Mouse (Mus musculus) kidney, adult 2 months (tissue): ENCODE data around the gene Hs1bp3. TPM values are rescaled to one million over a fixed set of nuclear protein-coding genes. Genes with fewer than 3 reads are reported as not detected.

Experiments used
- DNase-seq: peaks from one replicate; pipeline ENCODE4 v3.0.0; 2021
- H3K27ac ChIP-seq: fragments of 200-500 bp; 2 replicates; pipeline ENCODE4 v1.5.1; 2012; ENCODE audit warnings: low read depth, low read length, control low read depth, inconsistent platforms; ENCODE audit not compliant: insufficient read depth
- H3K27me3 ChIP-seq: fragments of 200-500 bp; replicated peaks from 2 replicates; pipeline ENCODE4 v1.6.1; 2012; ENCODE audit warnings: mild to moderate bottlenecking, moderate library complexity, low read length, inconsistent platforms; ENCODE audit not compliant: control insufficient read depth, insufficient read depth
- H3K36me3 ChIP-seq: fragments of 200-500 bp; 2 replicates; pipeline ENCODE4 v1.6.1; 2012; ENCODE audit warnings: mild to moderate bottlenecking, moderate library complexity, low read length, inconsistent platforms; ENCODE audit not compliant: control insufficient read depth, insufficient read depth
- H3K4me1 ChIP-seq: fragments of 200-500 bp; 2 replicates; pipeline ENCODE4 v1.6.1; 2011; ENCODE audit warnings: low read length; ENCODE audit not compliant: control insufficient read depth, insufficient read depth
- H3K4me3 ChIP-seq: fragments of 200-500 bp; 2 replicates; pipeline ENCODE4 v1.5.1; 2011; ENCODE audit warnings: mild to moderate bottlenecking, low read depth, low read length, control low read depth; ENCODE audit not compliant: insufficient read depth
- CTCF ChIP-seq: fragments of 200-500 bp; conservative IDR thresholded peaks from 2 replicates; pipeline ENCODE4 v1.5.1; 2011; ENCODE audit warnings: low read depth, mild to moderate bottlenecking, control low read depth, low read length, moderate library complexity, mixed read lengths; ENCODE audit not compliant: insufficient read depth, insufficient read length
- POLR2A ChIP-seq: fragments of 200-500 bp; IDR thresholded peaks from one replicate; pipeline ENCODE4 v1.6.1; 2011; ENCODE audit warnings: low read depth, low read length, control low read depth
- WGBS: fragments of 180-500 bp; shearing (Covaris S2); methylation state at CpG from one replicate; pipeline ENCODE4 v1.1.7; 2018; 5-methylcytosine and 5-hydroxymethylcytosine counted together
- polyA plus RNA-seq: library from polyadenylated mRNA; depleted of rRNA; stranded (reverse); fragments of >200 nt; gene quantifications from 2 replicates; pipeline ENCODE4 v1.2.3, GENCODE M21; 2012

Gene Hs1bp3
- polyA plus RNA-seq, 1 experiment = 25.3 TPM

GRCm38 (mm10) chr12:8320084-8320713 lies 7.0 kb downstream of the Hs1bp3 start:
- H3K27ac ChIP-seq = no peak overlapping the region
- TF ChIP-seq POLR2A = no peak
- peak; percentile 87 for TF ChIP-seq CTCF
- WGBS = 36% methylated on average over 5 of the region's 5 CpGs
- H3K4me3 ChIP-seq = no peak overlapping the region
- peak; percentile 82 for DNase-seq
- H3K27me3 ChIP-seq = no peaks in the 10 kb centered on the region
- no peaks in the 10 kb centered on the region for H3K4me1 ChIP-seq
- no peaks in the 10 kb centered on the region for H3K36me3 ChIP-seq

DNA sequence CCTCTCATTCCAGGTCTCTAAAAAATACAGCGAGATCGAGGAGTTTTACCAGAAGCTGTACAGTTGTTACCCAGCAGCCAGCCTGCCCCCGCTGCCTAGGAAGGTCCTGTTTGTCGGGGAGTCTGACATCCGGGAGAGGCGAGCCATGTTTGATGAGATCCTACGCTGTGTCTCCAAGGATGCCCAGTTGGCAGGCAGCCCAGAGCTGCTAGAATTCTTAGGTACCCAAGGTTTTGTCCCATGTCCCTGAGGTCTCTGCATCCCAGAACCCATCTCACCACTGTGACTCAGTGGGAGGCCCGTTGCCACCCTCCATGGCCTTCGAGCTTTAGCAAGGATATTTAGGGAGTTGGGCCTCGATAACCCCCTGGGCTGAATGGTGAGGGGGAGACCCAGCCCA lies 8.3 kb downstream of the Hs1bp3 start:
- Histone ChIP-seq H3K27me3 (no peaks in the 10 kb centered on the region), H3K4me3 (no peak overlapping the region), H3K4me1 (no peaks in the 10 kb centered on the region), H3K36me3 (no peaks in the 10 kb centered on the region), H3K27ac (no peak overlapping the region)
- no peak for DNase-seq
- WGBS = 88% methylated on average over 10 of the region's 10 CpGs
- TF ChIP-seq POLR2A (no peak), CTCF (no peak)

DNA sequence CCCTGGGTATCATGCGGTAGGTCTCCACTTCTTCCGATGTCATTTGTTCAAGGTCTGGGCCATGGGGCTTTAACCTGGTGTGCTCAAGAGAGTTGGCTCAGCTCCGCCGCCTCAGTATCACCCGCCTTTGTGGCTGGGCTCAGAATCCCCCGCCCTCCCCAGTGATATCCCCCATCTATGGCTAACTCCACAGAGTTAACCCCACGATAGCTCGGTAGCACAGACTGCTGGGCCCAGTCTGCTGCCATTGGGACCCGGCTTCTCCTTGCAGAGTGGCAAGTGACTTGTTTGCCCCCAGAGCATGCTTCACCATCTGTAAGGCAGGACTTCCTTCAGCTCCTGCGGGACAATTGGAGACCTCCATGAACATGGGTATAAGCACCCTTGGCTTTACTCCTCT lies 10.9 kb downstream of the Hs1bp3 start:
- Histone ChIP-seq H3K4me1 (no peaks in the 10 kb centered on the region), H3K27ac (no peak overlapping the region), H3K27me3 (no peaks in the 10 kb centered on the region), H3K36me3 (no peaks in the 10 kb centered on the region), H3K4me3 (no peak overlapping the region)
- 94% methylated on average over 10 of the region's 10 CpGs for WGBS
- no peak for TF ChIP-seq CTCF
- no peak for TF ChIP-seq POLR2A
- no peak for DNase-seq

DNA sequence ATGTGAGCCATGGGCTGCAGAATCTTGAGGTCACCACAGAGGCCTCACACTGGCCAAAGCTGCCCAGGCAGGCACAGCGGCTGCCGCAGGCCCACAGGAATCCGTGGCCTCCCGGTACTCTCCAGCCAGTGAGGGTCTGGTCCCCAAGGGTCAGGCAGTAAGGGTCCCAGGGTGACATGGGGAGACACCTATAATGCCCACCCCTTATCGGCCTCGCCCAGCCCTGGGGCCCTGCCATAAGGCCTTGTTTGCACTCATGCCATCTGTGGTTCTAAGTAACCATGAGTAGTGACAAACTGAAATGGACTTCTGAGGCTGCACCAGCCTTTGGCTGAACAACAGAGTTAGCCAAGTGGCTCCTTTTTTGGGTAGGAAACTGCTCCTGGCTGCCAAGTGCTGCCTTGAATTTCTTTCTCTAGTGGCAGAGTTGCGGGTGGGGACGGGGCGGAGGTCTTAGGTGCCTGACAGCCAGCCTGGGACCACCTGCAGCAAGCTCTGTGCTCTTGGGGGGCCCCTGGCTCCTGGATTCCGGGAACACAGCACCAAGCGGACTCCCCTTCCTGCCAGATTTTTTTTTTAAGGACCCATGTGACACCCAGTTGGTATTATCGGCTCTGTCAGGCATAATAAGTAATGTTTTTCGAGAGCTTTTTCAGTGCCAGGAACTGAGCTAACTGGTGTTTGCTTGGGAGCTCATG lies 12.2 kb downstream of the Hs1bp3 start:
- H3K27me3 ChIP-seq = no peaks in the 10 kb centered on the region
- 80% methylated on average over 13 of the region's 13 CpGs for WGBS

GRCm38 (mm10) chr12:8325943-8326522 lies 12.8 kb downstream of the Hs1bp3 start:
- 88% methylated on average over 17 of the region's 17 CpGs for WGBS
- no peak for DNase-seq
- Histone ChIP-seq H3K27me3 (no peaks in the 10 kb centered on the region), H3K27ac (no peak overlapping the region), H3K4me3 (no peak overlapping the region), H3K4me1 (no peaks in the 10 kb centered on the region), H3K36me3 (no peaks in the 10 kb centered on the region)
- TF ChIP-seq POLR2A = no peak
- TF ChIP-seq CTCF = no peak

More for the DNA sequence above, 12.2 kb downstream of the Hs1bp3 start:
- TF ChIP-seq CTCF = no peak
- TF ChIP-seq POLR2A = no peak
- Histone ChIP-seq H3K4me1 (no peaks in the 10 kb centered on the region), H3K4me3 (no peak overlapping the region), H3K36me3 (no peaks in the 10 kb centered on the region), H3K27ac (no peak overlapping the region)
- DNase-seq = peak; percentile 30

DNA sequence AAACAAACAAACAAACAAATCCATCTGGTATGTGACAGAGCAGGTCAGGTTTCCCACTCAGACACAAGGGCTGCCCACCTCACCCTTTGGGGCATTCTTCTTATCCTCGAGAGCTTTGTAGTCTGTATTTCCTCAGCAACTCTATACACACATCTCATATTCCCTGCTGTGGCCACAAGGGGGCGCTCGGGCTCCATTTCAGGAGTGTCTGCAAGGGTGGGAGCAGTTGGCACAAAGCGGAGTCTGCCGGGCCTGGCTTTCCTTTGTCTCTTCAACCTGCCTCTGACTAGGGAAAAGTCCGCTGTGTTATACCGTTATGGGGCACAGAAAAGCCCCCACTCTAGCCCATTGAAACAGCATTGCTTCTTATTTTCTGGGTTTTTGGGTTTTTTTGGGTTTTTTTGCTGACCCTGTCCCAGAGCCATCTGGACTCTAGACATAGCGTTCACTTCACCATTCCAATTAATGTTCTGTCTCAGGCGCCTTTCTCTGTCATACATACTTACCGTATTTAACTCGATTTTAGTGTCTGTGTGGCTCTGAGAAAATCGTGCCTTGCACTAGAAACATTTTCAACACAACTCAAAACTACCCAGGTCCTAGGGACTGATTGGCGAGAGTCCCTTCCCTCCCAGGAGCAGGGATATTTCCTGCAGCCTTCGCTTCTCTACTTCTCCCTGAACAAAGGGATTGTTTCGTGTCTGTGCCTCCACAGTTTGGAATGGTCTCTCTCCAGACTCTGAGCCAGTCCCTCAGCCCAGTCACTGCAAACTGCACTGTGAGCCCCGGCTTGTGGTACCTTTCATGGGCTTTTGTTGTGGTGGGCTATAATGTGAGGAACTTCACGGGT lies 13.8 kb downstream of the Hs1bp3 start:
- H3K27ac ChIP-seq = peak overlapping the region; percentile 18; the same call in 1 of the 2 replicates
- no peak overlapping the region for H3K4me3 ChIP-seq
- no peaks in the 10 kb centered on the region for H3K36me3 ChIP-seq
- WGBS = 40% methylated on average over 17 of the region's 17 CpGs
- no peaks in the 10 kb centered on the region for H3K27me3 ChIP-seq
- no peak for TF ChIP-seq POLR2A
- peak; percentile 91 for TF ChIP-seq CTCF
- peak; percentile 94 for DNase-seq
- no peaks in the 10 kb centered on the region for H3K4me1 ChIP-seq

DNA sequence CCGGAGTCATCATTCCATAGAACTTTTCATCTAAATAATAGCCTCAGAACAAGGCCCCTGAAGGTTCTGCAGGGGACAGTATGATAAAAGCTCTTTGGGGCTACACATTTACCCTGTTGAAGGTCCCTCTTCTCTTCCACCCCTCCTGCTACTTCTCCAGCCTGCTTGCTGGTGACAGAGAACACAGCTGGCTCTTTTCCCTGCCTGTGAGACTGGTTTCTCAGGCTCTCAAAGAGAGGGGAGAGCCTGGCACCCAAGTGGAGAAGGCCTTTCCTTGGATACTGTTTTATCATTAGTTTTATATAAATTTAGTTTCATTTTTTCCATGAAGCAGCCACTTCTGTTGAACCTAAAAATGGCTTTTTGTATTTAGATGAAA lies 14.4 kb downstream of the Hs1bp3 start:
- TF ChIP-seq POLR2A (no peak), CTCF (no peak)
- H3K27ac ChIP-seq = peak overlapping the region; percentile 18; the same call in 1 of the 2 replicates
- no peak overlapping the region for H3K4me3 ChIP-seq
- no peaks in the 10 kb centered on the region for H3K4me1 ChIP-seq
- no peaks in the 10 kb centered on the region for H3K36me3 ChIP-seq
- H3K27me3 ChIP-seq = no peaks in the 10 kb centered on the region
- no peak for DNase-seq
- WGBS = 84% methylated on average over 1 of the region's 1 CpGs
